Mouse (Mus musculus) forebrain, embryonic 16.5 days (tissue): ENCODE measurements at regions not wholly inside any gene's neighbourhood (a gene's known extent, or its start where the extent isn't known, plus 50 kb on each side); places are given as distances from the start of the nearest gene placed in this dataset.

Source experiments
- ATAC-seq: fragments of 200-750 bp; cut with Nextera tagmentation; 2 replicates; pipeline ENCODE4 v1.8.0; 2017; ENCODE audit warnings: mild to moderate bottlenecking, moderate library complexity
- H3K27ac ChIP-seq: fragments of 300-500 bp; sonication (generic); 2 replicates; pipeline ENCODE4 v1.5.1; 2014; ENCODE audit warnings: low read length, control low read depth
- H3K27me3 ChIP-seq: fragments of 300-500 bp; sonication (generic); replicated peaks from 2 replicates; pipeline ENCODE4 v1.6.1; 2014; ENCODE audit warnings: low read length; ENCODE audit not compliant: control insufficient read depth, insufficient read depth
- H3K36me3 ChIP-seq: fragments of 300-500 bp; sonication (generic); 2 replicates; pipeline ENCODE4 v1.6.1; 2014; ENCODE audit not compliant: control insufficient read depth, insufficient read depth
- H3K4me1 ChIP-seq: fragments of 300-500 bp; sonication (generic); replicated peaks from 2 replicates; pipeline ENCODE4 v1.6.1; 2014; ENCODE audit warnings: low read length; ENCODE audit not compliant: control insufficient read depth, insufficient read depth
- H3K4me2 ChIP-seq: fragments of 300-500 bp; sonication (generic); 2 replicates; pipeline ENCODE4 v1.6.1; 2014; ENCODE audit warnings: mild to moderate bottlenecking, low read length, control low read depth
- H3K4me3 ChIP-seq: fragments of 300-500 bp; sonication (generic); replicated peaks from 2 replicates; pipeline ENCODE4 v1.5.1; 2014; ENCODE audit warnings: mild to moderate bottlenecking, low read length, control low read depth
- H3K9ac ChIP-seq: fragments of 300-500 bp; sonication (generic); replicated peaks from 2 replicates; pipeline ENCODE4 v1.6.1; 2014; ENCODE audit warnings: low read depth, low read length, control low read depth
- H3K9me3 ChIP-seq: fragments of 300-500 bp; sonication (generic); 2 replicates; pipeline ENCODE4 v1.6.1; 2016; ENCODE audit warnings: low read length; ENCODE audit not compliant: control insufficient read depth
- WGBS: fragments of 180-500 bp; shearing (Covaris S2); extraction: QIAGEN DNeasy Blood & Tissue Kit; methylation state at CpG from one replicate; pipeline ENCODE4 v1.1.7; 2014; 5-methylcytosine and 5-hydroxymethylcytosine counted together

DNA sequence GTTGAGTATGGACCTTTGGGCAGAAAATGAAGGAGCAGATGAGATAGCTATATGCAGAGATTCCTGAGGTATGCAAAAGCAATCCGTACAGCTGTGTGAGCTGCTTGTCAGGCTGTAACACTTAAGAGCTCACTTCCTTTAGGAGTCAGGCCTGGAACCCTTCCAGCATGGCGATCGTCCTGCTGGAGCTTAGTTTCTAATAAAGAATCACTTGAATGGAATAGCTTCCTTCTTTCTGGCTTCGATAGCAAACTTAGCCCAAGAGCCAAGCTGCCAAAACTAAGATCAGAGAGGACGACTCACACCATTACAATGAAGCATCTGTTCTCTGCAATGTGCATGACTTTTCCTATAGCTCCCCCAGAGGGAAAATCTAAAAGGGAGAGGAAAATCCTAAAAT, 253.4 kb upstream of the Amot start:
- Histone ChIP-seq H3K9ac (no peak overlapping the region), H3K36me3 (no peaks in the 10 kb centered on the region), H3K4me1 (no peaks in the 10 kb centered on the region), H3K4me2 (no peak overlapping the region), H3K9me3 (no peaks in the 10 kb centered on the region), H3K27ac (no peak overlapping the region), H3K4me3 (no peak overlapping the region), H3K27me3 (no peaks in the 10 kb centered on the region)
- WGBS = 28% methylated on average over 5 of the region's 5 CpGs
- 0 out of 2 replicates have a peak, but pooled peaks have one; percentile 43 for ATAC-seq

DNA sequence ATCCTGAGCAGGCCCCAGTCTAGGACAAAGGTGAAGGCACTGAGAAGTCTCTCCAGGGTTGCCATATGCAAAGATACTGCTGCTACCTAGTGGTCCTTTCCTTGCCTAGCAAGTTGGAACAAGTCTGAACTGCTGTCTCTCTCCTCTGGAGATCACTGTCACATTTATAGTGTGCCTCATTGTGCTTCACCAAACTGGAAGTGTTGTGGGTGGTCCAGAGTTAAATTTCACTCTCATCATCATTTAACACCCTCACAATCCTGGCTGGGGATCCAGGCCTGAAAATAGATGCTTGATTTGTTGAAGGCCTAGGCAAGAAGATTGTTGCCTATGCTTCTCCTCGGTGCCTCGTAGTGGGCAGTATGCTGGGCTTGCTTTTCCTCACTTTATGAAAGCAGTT, 248.4 kb upstream of the Amot start:
- no peak overlapping the region for H3K27ac ChIP-seq
- H3K4me3 ChIP-seq = no peak overlapping the region
- no peaks in the 10 kb centered on the region for H3K36me3 ChIP-seq
- H3K27me3 ChIP-seq = no peaks in the 10 kb centered on the region
- ATAC-seq = no peak
- no peak overlapping the region for H3K4me2 ChIP-seq
- 85% methylated on average over 2 of the region's 2 CpGs for WGBS
- no peaks in the 10 kb centered on the region for H3K4me1 ChIP-seq
- H3K9ac ChIP-seq = no peak overlapping the region
- H3K9me3 ChIP-seq = no peaks in the 10 kb centered on the region
